Mouse (Mus musculus) T-helper 1 cell (primary cell): Measurements from ENCODE around the gene Armc10.

Experiments
- in situ Hi-C: fragments of 300-600 bp; cut with MboI, MseI; formaldehyde crosslinking; loops from one replicate; pipeline ENCODE4 v1.15.1; 2025; ENCODE audit warnings: high pct_unique_total_duplicates

The Armc10 gene

DNA sequence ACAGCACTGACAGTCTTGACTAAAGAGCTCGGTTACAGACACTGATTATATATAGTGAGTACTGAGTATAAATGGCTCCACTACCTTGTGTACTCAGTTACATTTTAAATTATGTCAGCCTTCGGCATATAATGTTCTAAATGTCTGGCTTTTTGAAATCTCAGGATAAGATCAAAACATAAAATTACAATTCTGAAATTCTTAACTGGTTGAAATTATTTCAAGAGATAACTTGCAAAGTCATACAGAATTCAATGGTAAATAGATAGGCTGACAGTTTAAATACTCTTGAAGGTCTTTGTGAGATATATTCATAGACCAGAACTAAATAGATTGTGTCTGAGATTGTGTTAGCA lies 56.4 kb downstream of the Armc10 start:
- in situ Hi-C loops = loop anchor here (10.0 kb wide), 1 partner anchor 817 kb away; the partner anchor contains the start of genes Phtf2 and Tmem60

DNA sequence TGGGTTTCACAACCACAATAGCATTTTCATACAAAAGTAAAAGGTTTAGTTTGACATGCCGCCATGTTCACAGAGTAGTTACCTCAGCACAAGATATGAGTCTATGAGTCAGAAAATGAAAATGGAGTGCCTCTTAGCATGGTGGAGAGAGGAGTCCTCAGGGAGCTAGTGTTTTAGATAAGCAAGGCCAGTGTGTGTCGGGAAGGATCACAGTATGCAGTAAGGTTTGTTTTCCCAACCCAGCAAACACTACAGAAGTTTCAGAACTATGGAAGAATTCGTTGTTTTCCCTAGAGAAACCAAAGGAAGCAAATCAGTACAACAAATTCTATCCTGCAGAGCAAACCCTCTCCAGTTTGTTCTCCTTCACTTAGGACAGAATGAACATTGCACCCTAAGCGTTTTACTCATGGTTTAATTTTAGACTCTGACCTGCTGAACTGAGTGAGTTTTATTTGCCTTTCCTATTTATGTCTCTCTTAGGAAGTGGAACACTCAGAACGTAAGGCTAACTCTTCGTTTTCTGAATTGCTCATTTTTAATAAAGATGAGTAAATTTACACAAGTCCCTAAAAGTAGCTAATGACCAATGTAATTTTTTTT lies 57.4 kb downstream of the Armc10 start:
- in situ Hi-C loops = loop anchor here (10.0 kb wide), 1 partner anchor 818 kb away; the partner anchor contains the start of genes Phtf2 and Tmem60

DNA sequence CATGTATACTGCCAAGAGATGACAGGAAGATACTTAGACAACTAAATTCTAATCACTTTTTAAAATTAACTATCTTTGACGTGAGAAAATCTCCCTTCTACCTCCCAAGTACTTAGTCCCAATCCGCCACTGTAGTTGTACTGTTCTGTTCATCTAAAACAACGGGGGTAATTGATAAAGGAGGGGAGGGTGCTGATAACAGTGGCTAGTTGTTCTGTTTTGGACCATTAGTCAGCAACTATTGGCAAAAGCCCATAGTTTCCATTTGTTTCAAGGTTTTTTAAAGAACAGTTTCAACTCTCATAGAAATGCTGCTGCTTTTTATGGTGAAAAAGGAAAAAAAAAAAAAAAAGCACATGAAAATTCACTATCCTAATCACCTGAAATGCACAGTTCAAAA lies 58.1 kb downstream of the Armc10 start:
- in situ Hi-C loops = loop anchor here (10.0 kb wide), 1 partner anchor 819 kb away; the partner anchor contains the start of genes Phtf2 and Tmem60

DNA sequence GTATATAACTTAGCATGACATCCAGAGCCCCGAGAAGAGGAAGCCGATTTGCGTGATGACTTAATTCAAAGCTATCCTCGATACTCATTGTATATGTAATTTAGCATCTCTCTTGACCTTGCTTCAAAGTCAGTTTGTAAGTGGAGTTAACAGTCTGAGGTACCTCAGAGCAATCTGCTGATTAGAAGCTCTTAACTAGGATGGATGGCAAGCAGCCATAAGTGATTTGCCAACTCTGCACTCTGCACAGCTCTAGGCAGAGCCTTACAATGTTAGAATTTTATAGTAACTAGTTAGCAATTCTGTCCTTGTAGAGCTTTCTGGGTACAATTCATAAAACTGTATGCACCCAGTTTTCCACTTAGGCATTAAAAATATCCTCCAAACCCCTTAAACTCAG lies 60.9 kb downstream of the Armc10 start:
- in situ Hi-C loops = loop anchor here (10.0 kb wide), 1 partner anchor 822 kb away; the partner anchor contains the start of genes Phtf2 and Tmem60

DNA sequence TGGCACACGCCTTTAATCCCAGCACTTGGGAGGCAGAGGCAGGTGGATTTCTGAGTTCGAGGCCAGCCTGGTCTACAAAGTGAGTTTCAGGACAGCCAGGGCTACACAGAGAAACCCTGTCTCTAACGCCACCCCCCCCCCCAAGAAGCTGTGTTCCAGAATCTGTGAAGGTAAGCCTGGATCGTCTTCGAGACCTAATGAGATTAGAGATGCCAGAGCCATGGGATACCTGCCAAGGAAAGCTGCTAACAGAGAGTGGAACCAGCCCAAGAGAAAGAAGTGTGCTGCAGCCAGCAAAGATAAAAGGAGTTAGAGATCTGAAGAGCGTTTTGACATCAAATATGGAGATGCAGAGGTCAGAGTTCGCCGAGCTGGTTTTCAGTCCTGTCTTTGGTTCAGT lies 62.4 kb downstream of the Armc10 start:
- in situ Hi-C loops = loop anchor here (10.0 kb wide), 1 partner anchor 823 kb away; the partner anchor contains the start of genes Phtf2 and Tmem60
